Mouse (Mus musculus) neural tube, embryonic 14.5 days (tissue): ENCODE results near the gene Slc23a4. TPM values are rescaled to one million over a fixed set of nuclear protein-coding genes. Genes with fewer than 3 reads are reported as not detected.

ENCODE experiments used
- ATAC-seq: fragments of 200-750 bp; cut with Nextera tagmentation; 2 replicates; pipeline ENCODE4 v1.8.0; 2017; ENCODE audit warnings: low read depth, mild to moderate bottlenecking, moderate TSS enrichment, moderate library complexity
- H3K27ac ChIP-seq: fragments of 300-500 bp; sonication (generic); 2 replicates; pipeline ENCODE4 v1.5.1; 2014; ENCODE audit warnings: low read depth, mild to moderate bottlenecking, control low read depth, low read length, moderate library complexity, mixed read lengths
- H3K27me3 ChIP-seq: fragments of 300-500 bp; sonication (generic); 2 replicates; pipeline ENCODE4 v1.6.1; 2014; ENCODE audit warnings: low read length; ENCODE audit not compliant: control insufficient read depth, insufficient read depth
- H3K36me3 ChIP-seq: fragments of 300-500 bp; sonication (generic); 2 replicates; pipeline ENCODE4 v1.6.1; 2014; ENCODE audit warnings: low read length, mixed read lengths; ENCODE audit not compliant: control insufficient read depth, insufficient read depth
- H3K4me1 ChIP-seq: fragments of 300-500 bp; sonication (generic); 2 replicates; pipeline ENCODE4 v1.6.1; 2014; ENCODE audit warnings: low read length; ENCODE audit not compliant: control insufficient read depth, insufficient read depth
- H3K4me2 ChIP-seq: fragments of 300-500 bp; sonication (generic); 2 replicates; pipeline ENCODE4 v1.6.1; 2014; ENCODE audit warnings: mild to moderate bottlenecking, low read depth, low read length, control low read depth
- H3K4me3 ChIP-seq: fragments of 300-500 bp; sonication (generic); 2 replicates; pipeline ENCODE4 v1.5.1; 2014; ENCODE audit warnings: low read depth, low read length, control low read depth, mixed read lengths
- H3K9ac ChIP-seq: fragments of 300-500 bp; sonication (generic); replicated peaks from 2 replicates; pipeline ENCODE4 v1.6.1; 2014; ENCODE audit warnings: low read depth, mild to moderate bottlenecking, control low read depth, low read length, mixed read lengths
- H3K9me3 ChIP-seq: fragments of 300-500 bp; sonication (generic); 2 replicates; pipeline ENCODE4 v1.6.1; 2016; ENCODE audit warnings: low read length; ENCODE audit not compliant: control insufficient read depth
- WGBS: fragments of 180-500 bp; shearing (Covaris S2); extraction: QIAGEN DNeasy Blood & Tissue Kit; methylation state at CpG from one replicate; pipeline ENCODE4 v1.1.7; 2014; 5-methylcytosine and 5-hydroxymethylcytosine counted together
- polyA plus RNA-seq: library from polyadenylated mRNA; unstranded; fragments of >200 nt; fragmentation: Nextera tagmentation; extraction: Ambion mirVana; gene quantifications from 2 replicates; pipeline ENCODE4 v1.2.1, GENCODE M21; 2014

The Slc23a4 gene
- polyA plus RNA-seq, 1 experiment from 2014 or later = 1.1 TPM

DNA sequence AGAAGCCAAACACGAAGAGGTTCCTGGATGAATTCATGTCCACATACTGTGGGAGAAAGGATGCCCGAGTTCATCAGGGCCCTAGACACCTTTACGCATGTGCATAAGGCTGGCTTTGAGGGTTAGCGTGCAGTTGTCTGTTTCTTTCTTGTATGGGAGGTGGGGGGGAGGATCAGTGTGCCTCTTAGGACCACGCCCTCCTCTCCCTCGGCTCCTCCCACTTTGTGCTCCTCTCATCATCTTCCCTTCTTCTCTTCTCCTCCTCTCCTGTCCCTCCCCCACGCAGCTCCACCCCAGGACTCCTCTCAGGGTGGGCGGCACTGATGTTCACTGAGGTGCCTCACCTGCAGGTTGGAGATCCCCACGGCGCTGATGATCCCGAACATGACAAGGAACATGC is 39.7 kb downstream of the Slc23a4 start:
- WGBS = 27% methylated on average over 11 of the region's 11 CpGs
- no peak for ATAC-seq
- Histone ChIP-seq H3K27ac (no peak overlapping the region), H3K4me1 (no peaks in the 10 kb centered on the region), H3K4me2 (peak overlapping the region; percentile 27; the same call in 1 of the 2 replicates), H3K27me3 (no peaks in the 10 kb centered on the region), H3K4me3 (peak overlapping the region; percentile 7; the same call in 1 of the 2 replicates), H3K9ac (no peak overlapping the region), H3K9me3 (no peaks in the 10 kb centered on the region), H3K36me3 (no peaks in the 10 kb centered on the region)

DNA sequence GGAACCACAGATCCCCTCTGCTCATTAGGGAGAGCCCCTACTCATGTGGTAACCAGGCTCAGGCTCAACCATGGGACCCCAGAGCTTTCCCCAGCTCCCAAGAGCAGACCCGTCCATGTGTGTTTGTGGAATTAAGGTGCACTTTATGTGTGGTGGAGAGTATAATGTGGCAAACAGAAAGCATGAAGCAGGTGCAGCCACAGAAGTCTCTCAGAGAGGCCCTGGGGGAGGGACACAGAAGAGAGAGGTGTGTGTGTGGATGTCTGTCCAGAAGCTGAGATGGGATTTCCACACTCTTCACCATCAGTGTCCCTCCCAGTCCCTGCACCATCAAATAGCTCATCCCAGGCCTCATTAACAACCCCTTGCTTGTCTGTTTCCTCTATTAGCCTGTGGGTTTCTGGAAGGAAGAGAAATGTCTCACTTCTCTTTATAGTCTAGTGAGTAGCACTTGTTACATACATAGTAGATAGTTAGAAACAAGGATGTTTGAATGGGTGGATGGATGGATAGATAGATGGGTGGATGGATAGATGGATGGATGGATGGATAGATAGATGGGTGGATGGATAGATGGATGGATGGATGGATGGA is 41.6 kb downstream of the Slc23a4 start:
- Histone ChIP-seq H3K4me1 (no peaks in the 10 kb centered on the region), H3K27ac (no peak overlapping the region), H3K9me3 (no peaks in the 10 kb centered on the region), H3K36me3 (no peaks in the 10 kb centered on the region), H3K9ac (no peak overlapping the region), H3K27me3 (no peaks in the 10 kb centered on the region), H3K4me3 (no peak overlapping the region), H3K4me2 (no peak overlapping the region)
- ATAC-seq = no peak
- WGBS = 86% methylated on average over 1 of the region's 1 CpGs

DNA sequence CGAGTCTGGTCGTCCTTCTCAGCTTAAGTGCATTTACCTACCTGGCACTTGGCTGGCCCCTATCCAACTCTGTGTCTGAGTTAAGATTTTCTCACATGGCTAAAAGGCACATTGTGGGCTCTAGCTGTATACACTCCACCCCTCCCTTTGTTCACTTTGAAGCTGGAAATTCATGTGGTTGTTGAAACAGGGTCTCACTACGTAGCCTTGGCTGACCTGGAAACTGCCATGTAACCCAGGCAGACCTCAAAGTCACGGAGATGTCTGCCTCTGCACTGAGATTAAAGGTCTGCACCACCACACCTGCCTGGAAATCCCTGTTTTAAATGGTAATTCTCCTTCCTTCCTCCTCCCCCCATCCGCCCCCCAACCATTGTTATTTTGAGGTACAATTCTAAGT is 44.7 kb downstream of the Slc23a4 start:
- WGBS = 79% methylated on average over 5 of the region's 5 CpGs
- Histone ChIP-seq H3K9ac (no peak overlapping the region), H3K4me3 (no peak overlapping the region), H3K27me3 (no peaks in the 10 kb centered on the region), H3K4me2 (no peak overlapping the region), H3K4me1 (no peaks in the 10 kb centered on the region), H3K27ac (no peak overlapping the region), H3K9me3 (no peaks in the 10 kb centered on the region), H3K36me3 (no peaks in the 10 kb centered on the region)
- ATAC-seq = no peak

DNA sequence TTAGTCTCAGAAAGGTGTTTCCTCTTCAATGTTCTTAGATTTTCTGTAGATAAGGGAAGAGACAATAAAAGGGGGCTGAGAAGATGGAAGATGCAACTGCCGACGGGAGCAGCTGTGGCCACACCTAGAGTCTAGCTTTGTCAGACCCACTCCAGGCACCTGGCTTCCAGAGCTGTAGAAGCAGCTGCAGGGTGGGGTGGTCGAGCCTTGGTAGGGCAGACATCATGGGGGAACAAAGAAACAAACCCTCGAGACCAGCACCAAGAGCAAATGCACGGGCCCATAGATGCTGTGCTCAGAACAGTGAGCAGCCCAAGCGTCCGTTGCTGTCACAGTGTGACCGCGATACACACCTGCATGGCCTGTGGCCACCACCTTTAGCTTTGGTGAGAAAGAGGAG is 45.8 kb downstream of the Slc23a4 start:
- no peak overlapping the region for H3K9ac ChIP-seq
- no peak overlapping the region for H3K27ac ChIP-seq
- ATAC-seq = no peak
- no peaks in the 10 kb centered on the region for H3K4me1 ChIP-seq
- WGBS = 91% methylated on average over 9 of the region's 9 CpGs
- no peaks in the 10 kb centered on the region for H3K27me3 ChIP-seq
- no peak overlapping the region for H3K4me3 ChIP-seq
- no peak overlapping the region for H3K4me2 ChIP-seq
- no peaks in the 10 kb centered on the region for H3K9me3 ChIP-seq
- no peaks in the 10 kb centered on the region for H3K36me3 ChIP-seq

DNA sequence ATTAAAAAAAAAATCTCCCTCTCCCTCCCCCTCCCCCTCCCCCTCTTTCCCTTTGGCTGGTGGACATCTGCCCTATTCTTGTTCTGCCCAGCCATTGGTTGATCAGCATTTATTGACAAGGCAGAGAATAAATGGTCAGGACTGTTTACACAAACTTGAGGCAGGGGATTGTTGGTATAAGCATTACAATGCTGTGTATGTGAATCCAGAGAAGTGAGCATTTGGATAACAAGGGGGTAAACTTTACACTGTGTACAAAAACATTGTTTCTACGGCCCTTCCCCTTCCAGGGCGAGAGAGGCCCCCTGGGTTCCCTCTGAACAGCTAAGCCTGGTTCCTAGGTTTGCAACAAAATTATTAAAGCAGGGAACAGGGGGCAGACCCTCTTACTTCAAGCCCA is 46.7 kb downstream of the Slc23a4 start:
- Histone ChIP-seq H3K4me1 (no peaks in the 10 kb centered on the region), H3K9me3 (no peaks in the 10 kb centered on the region), H3K4me2 (no peak overlapping the region), H3K27ac (no peak overlapping the region), H3K9ac (no peak overlapping the region), H3K27me3 (no peaks in the 10 kb centered on the region), H3K4me3 (no peak overlapping the region), H3K36me3 (no peaks in the 10 kb centered on the region)
- 82% methylated on average over 2 of the region's 2 CpGs for WGBS
- no peak for ATAC-seq

DNA sequence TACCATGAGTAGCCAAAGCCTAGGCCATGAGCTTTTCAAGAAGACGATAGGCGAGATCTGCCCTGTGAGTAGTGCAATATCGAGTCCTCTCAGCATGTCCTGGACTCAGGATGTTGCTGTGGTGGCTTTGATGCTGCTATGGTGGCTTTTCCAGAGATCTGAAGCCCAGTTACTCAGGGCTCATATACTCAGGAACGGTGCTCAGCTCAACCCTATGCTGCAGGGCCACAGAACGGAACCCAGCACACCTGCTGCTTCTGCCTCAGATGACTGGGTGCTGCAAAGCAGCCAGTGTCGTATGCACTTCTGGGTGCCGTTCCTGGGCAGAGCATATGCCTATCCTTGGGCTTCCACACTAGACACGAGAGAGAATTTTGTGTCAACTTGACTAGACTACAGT is 48.8 kb downstream of the Slc23a4 start:
- Histone ChIP-seq H3K36me3 (no peaks in the 10 kb centered on the region), H3K4me3 (no peak overlapping the region), H3K4me2 (no peak overlapping the region), H3K4me1 (no peaks in the 10 kb centered on the region), H3K9me3 (no peaks in the 10 kb centered on the region), H3K27me3 (no peaks in the 10 kb centered on the region), H3K9ac (no peak overlapping the region), H3K27ac (no peak overlapping the region)
- WGBS = 95% methylated on average over 8 of the region's 8 CpGs
- ATAC-seq = no peak

DNA sequence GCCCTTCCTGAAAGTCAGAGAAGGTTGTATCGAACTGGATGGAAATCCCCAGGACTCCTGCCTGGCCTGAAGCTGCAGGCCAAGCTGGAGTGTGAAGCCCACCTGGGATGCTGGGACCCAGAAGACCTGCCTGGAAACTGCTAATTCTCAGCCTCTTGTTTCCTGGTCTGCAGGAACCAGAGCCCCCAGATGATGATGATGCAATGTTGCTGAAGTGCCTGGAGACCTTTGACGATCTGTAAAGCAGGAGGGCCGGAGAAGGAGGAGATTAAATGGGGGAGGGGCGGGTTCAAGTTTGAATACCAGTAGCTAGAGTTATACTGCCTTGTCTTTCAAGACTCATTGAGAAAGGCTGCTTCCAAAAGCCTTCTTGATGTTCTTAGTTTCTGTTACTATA is 49.3 kb downstream of the Slc23a4 start:
- no peak overlapping the region for H3K4me3 ChIP-seq
- no peaks in the 10 kb centered on the region for H3K9me3 ChIP-seq
- H3K9ac ChIP-seq = no peak overlapping the region
- H3K4me2 ChIP-seq = no peak overlapping the region
- no peak overlapping the region for H3K27ac ChIP-seq
- H3K36me3 ChIP-seq = no peaks in the 10 kb centered on the region
- WGBS = 66% methylated on average over 4 of the region's 4 CpGs
- no peaks in the 10 kb centered on the region for H3K27me3 ChIP-seq
- ATAC-seq = no peak
- no peaks in the 10 kb centered on the region for H3K4me1 ChIP-seq

DNA sequence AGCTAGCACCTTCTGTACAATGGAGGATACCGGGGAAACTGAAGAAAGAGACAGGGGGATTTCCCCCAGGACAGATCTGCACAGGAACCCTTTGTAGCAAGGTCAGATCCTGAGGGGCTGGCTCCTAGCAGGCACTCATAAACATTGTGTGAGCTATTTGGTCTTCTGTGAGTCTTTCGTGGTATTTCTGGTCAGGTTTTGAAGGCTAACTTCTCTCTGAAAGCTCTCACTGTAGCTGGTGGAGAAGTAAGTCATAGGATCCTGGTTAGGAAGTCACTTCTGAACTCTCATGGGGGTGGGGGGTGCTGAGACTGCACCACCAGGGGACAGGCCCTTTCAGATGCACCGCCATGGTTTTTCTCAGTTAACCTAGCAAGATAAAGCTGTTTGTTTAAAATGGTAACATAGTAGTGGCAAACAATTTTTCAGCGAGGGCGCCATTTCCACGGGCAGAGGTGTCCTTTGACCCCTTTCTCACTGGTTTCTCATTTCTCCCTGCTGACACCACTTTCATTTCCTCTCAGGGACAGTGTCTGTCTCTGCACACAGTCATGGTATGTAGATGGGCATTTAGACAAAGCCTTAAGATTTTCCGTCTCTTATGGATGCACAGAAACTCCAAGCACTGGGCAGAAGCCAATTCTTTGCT is 49.8 kb downstream of the Slc23a4 start:
- Histone ChIP-seq H3K27me3 (no peaks in the 10 kb centered on the region), H3K36me3 (no peaks in the 10 kb centered on the region), H3K9ac (no peak overlapping the region), H3K4me3 (no peak overlapping the region), H3K4me2 (no peak overlapping the region), H3K27ac (no peak overlapping the region), H3K9me3 (no peaks in the 10 kb centered on the region), H3K4me1 (no peaks in the 10 kb centered on the region)
- WGBS = 77% methylated on average over 7 of the region's 7 CpGs
- ATAC-seq = no peak

DNA sequence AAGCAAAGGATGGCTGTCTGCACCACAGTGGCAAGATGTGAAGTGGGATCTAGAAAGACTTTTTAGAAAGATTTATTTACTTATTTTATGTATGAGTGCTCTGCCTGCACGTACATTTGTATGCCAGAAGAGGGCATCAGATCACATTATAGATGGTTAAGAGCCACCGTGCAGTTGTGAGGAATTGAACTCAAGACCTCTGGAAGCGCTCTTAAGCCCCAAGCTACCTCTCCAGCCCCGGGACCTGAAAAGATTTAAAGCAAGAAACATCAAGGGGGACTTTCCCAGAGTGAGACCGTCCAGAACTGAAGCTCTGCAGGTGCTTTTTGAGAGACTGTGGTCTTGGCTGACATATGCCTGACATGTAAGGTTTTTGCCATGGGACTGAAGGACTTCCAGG is 51.5 kb downstream of the Slc23a4 start:
- Histone ChIP-seq H3K27me3 (no peaks in the 10 kb centered on the region), H3K9me3 (no peaks in the 10 kb centered on the region), H3K36me3 (no peaks in the 10 kb centered on the region), H3K4me2 (no peak overlapping the region), H3K27ac (no peak overlapping the region), H3K9ac (no peak overlapping the region), H3K4me1 (no peaks in the 10 kb centered on the region), H3K4me3 (no peak overlapping the region)
- no peak for ATAC-seq
- 78% methylated on average over 5 of the region's 5 CpGs for WGBS
